Mouse (Mus musculus) heart, embryonic 16.5 days (tissue): ENCODE data around the gene Zfp382. TPM values are rescaled to one million over a fixed set of nuclear protein-coding genes. Genes with fewer than 3 reads are reported as not detected.
A peak's percentile ranks its signal among the peaks of the same experiment; 100 is the strongest.

ENCODE experiments used
- ATAC-seq: fragments of 200-750 bp; cut with Nextera tagmentation; replicated peaks from 2 replicates; pipeline ENCODE4 v1.8.0; 2017; ENCODE audit warnings: moderate number of reproducible peaks; ENCODE audit not compliant: insufficient read depth, low FRiP score; ENCODE audit errors: extremely low read depth
- H3K27ac ChIP-seq: fragments of 300-500 bp; sonication (generic); 2 replicates; pipeline ENCODE4 v1.5.1; 2014; ENCODE audit warnings: mild to moderate bottlenecking, low read length, control low read depth, moderate library complexity
- H3K27me3 ChIP-seq: fragments of 300-500 bp; sonication (generic); 2 replicates; pipeline ENCODE4 v1.6.1; 2014; ENCODE audit warnings: low read length, mixed read lengths; ENCODE audit not compliant: control insufficient read depth, insufficient read depth
- H3K36me3 ChIP-seq: fragments of 300-500 bp; sonication (generic); 2 replicates; pipeline ENCODE4 v1.6.1; 2014; ENCODE audit not compliant: control insufficient read depth, insufficient read depth
- H3K4me1 ChIP-seq: fragments of 300-500 bp; sonication (generic); 2 replicates; pipeline ENCODE4 v1.6.1; 2014; ENCODE audit warnings: low read length, mixed read lengths; ENCODE audit not compliant: control insufficient read depth, insufficient read depth
- H3K4me2 ChIP-seq: fragments of 300-500 bp; sonication (generic); 2 replicates; pipeline ENCODE4 v1.6.1; 2014; ENCODE audit warnings: low read depth, mild to moderate bottlenecking, control low read depth, low read length
- H3K4me3 ChIP-seq: fragments of 300-500 bp; sonication (generic); 2 replicates; pipeline ENCODE4 v1.5.1; 2014; ENCODE audit warnings: mild to moderate bottlenecking, control low read depth, low read length
- H3K9ac ChIP-seq: fragments of 300-500 bp; sonication (generic); 2 replicates; pipeline ENCODE4 v1.6.1; 2014; ENCODE audit warnings: low read length, control low read depth
- H3K9me3 ChIP-seq: fragments of 300-500 bp; sonication (generic); replicated peaks from 2 replicates; pipeline ENCODE4 v1.6.1; 2016; ENCODE audit warnings: low read length; ENCODE audit not compliant: control insufficient read depth
- WGBS: fragments of 180-500 bp; shearing (Covaris S2); extraction: QIAGEN DNeasy Blood & Tissue Kit; methylation state at CpG from one replicate; pipeline ENCODE4 v1.1.7; 2014; 5-methylcytosine and 5-hydroxymethylcytosine counted together
- polyA plus RNA-seq: library from polyadenylated mRNA; unstranded; fragments of >200 nt; fragmentation: Nextera tagmentation; extraction: Ambion mirVana; gene quantifications from 2 replicates; pipeline ENCODE4 v1.2.1, GENCODE M21; 2015

The Zfp382 gene
- 11.2 and 13.3 TPM in 2 replicates for polyA plus RNA-seq

GRCm38 (mm10) chr7:30121308-30122187, at the start of gene Zfp382:
Gene Zfp382, plus strand, starts transcription at chr7:30121942.
- H3K27me3 ChIP-seq = no peaks in the 10 kb centered on the region
- H3K4me3 ChIP-seq = peak within 1 kb of the TSS; percentile 89
- ATAC-seq = peak; percentile 96
- peak within 1 kb of the TSS; percentile 91 for H3K27ac ChIP-seq
- H3K4me1 ChIP-seq = peaks cover 5% of the 10 kb centered on the region; the same call in 1 of the 2 replicates
- peak within 1 kb of the TSS; percentile 95 for H3K4me2 ChIP-seq
- H3K9ac ChIP-seq = peak within 1 kb of the TSS; percentile 95
- under 1% methylated on average over 61 of the region's 61 CpGs for WGBS
- no peaks in the 10 kb centered on the region for H3K9me3 ChIP-seq
- peaks cover 7% of the 10 kb centered on the region for H3K36me3 ChIP-seq

- Histone ChIP-seq H3K4me1 (no peaks in the 10 kb centered on the region), H3K36me3 (peaks cover 10% of the 10 kb centered on the region; the same call in 1 of the 2 replicates), H3K9ac (peak within 1 kb of the TSS; percentile 93), H3K4me3 (peak within 1 kb of the TSS; percentile 95), H3K27me3 (no peaks in the 10 kb centered on the region), H3K4me2 (peak within 1 kb of the TSS; percentile 82), H3K27ac (peak within 1 kb of the TSS; percentile 71), H3K9me3 (no peaks in the 10 kb centered on the region)
- WGBS = under 1% methylated on average over 50 of the region's 50 CpGs
- peak; percentile 88 for ATAC-seq
Observed at GRCm38 (mm10) chr7:30072146-30073028, 49.4 kb upstream of the Zfp382 start, which contains the start of gene Zfp82. Gene Zfp82, minus strand, starts transcription at chr7:30072900.

DNA sequence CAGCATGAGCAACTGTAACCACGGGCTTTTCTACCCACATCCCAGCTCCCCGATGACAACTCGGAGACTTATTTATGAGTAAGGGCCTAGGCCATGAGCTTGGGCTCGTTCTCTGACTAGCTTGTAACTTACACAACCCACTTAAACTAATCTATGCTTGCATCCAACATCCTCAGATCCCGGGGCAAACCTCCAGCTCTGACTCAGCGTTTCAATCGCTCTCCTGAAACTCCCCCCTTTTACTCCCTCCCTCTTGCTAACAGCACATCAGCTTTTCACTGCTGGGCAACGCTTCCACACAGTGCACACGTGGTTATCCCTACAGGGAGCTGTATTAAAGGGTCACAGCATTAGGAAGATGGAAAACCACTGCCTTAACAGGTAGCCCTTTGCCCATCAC, 35.2 kb upstream of the Zfp382 start:
- H3K9me3 ChIP-seq = no peaks in the 10 kb centered on the region
- no peak overlapping the region for H3K4me3 ChIP-seq
- no peak overlapping the region for H3K4me2 ChIP-seq
- 81% methylated on average over 9 of the region's 9 CpGs for WGBS
- peaks cover 11% of the 10 kb centered on the region for H3K36me3 ChIP-seq
- no peaks in the 10 kb centered on the region for H3K27me3 ChIP-seq
- H3K27ac ChIP-seq = no peak overlapping the region
- H3K9ac ChIP-seq = no peak overlapping the region
- ATAC-seq = no peak
- peaks cover 13% of the 10 kb centered on the region for H3K4me1 ChIP-seq

DNA sequence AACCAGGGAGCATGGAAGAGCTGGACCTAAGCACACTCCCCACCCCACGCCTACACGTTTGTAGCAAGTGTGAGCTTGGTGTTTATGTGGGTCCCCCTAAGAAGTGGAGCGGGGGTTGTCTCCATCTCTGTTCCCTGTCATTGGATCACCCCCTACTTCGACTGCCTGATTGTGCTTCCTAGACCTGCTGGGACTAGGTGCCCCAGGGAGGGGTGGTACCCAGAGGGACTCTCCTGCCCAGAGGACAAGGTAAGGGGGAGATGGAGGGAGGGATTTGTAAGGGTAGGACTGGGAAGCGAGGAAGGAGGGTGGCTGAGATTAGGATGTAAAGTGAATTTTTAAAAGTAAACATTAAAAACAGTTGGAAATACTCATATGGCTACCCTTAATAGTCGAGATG, 32.3 kb upstream of the Zfp382 start:
- no peak overlapping the region; the same call in 1 of the 2 replicates for H3K27ac ChIP-seq

GRCm38 (mm10) chr7:30090092-30090969, 31.4 kb upstream of the Zfp382 start, which contains the start of the genes Gm26920 and Zfp566:
Gene Gm26920, minus strand, starts transcription at chr7:30090410.
Gene Zfp566, minus strand, starts transcription at chr7:30090527.
- Histone ChIP-seq H3K9me3 (no peaks in the 10 kb centered on the region), H3K27me3 (no peaks in the 10 kb centered on the region), H3K9ac (peak within 1 kb of the TSS; percentile 77), H3K4me2 (peak within 1 kb of the TSS; percentile 66), H3K4me1 (peaks cover 19% of the 10 kb centered on the region), H3K27ac (peak within 1 kb of the TSS; percentile 71), H3K36me3 (peaks cover 4% of the 10 kb centered on the region), H3K4me3 (peak within 1 kb of the TSS; percentile 71)
- under 1% methylated on average over 40 of the region's 40 CpGs for WGBS
- ATAC-seq = peak; percentile 92

More for the DNA sequence above, 32.3 kb upstream of the Zfp382 start:
- Histone ChIP-seq H3K9ac (peak overlapping the region; percentile 77), H3K4me1 (peaks cover 19% of the 10 kb centered on the region), H3K27me3 (no peaks in the 10 kb centered on the region), H3K4me2 (peak overlapping the region; percentile 66), H3K4me3 (peak overlapping the region; percentile 71), H3K36me3 (peaks cover 11% of the 10 kb centered on the region), H3K9me3 (no peaks in the 10 kb centered on the region)
- ATAC-seq = no peak
- 22% methylated on average over 6 of the region's 6 CpGs for WGBS

GRCm38 (mm10) chr7:30090970-30091585, 30.7 kb upstream of the Zfp382 start:
- no peaks in the 10 kb centered on the region for H3K9me3 ChIP-seq
- no peak for ATAC-seq
- peaks cover 23% of the 10 kb centered on the region for H3K4me1 ChIP-seq
- H3K36me3 ChIP-seq = no peaks in the 10 kb centered on the region
- H3K4me2 ChIP-seq = peak overlapping the region; percentile 66
- H3K27ac ChIP-seq = peak overlapping the region; percentile 71
- H3K9ac ChIP-seq = peak overlapping the region; percentile 67
- H3K4me3 ChIP-seq = peak overlapping the region; percentile 71
- WGBS = 5% methylated on average over 9 of the region's 9 CpGs
- H3K27me3 ChIP-seq = no peaks in the 10 kb centered on the region

DNA sequence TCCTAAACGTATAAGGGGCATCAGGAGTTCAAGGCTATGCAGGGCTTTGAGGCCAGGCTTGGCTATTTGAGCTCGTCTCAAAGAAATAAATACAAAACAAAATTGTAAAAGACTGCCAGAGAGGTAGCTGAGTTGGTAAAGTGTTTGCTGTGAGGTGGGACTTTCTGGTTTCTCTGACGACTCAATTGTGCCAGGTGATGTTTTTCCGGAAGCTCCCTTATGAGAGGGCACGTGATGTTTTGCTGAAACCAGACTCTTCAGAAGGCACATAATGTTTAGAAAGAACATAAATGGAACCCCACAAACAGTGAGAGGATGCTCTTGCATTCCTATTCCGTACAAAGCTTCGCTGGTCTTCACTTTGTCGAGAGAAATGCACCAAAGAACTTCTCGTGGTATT, 29.1 kb upstream of the Zfp382 start:
- Histone ChIP-seq H3K9me3 (no peaks in the 10 kb centered on the region), H3K4me1 (peaks cover 28% of the 10 kb centered on the region), H3K27ac (no peak overlapping the region), H3K4me3 (no peak overlapping the region), H3K27me3 (no peaks in the 10 kb centered on the region), H3K9ac (no peak overlapping the region), H3K36me3 (no peaks in the 10 kb centered on the region; the same call in 1 of the 2 replicates), H3K4me2 (no peak overlapping the region)
- WGBS = 80% methylated on average over 9 of the region's 9 CpGs
- ATAC-seq = no peak
